Mouse (Mus musculus) inflammation-experienced regulatory T-cells, adult 6 months (primary cell): ENCODE results near the gene Cep72. TPM values are rescaled to one million over a fixed set of nuclear protein-coding genes. Genes with fewer than 3 reads are reported as not detected.

Source experiments
- polyA plus RNA-seq, 3 experiments: library from polyadenylated mRNA; unstranded; fragments of 100-300 nt; shearing (Covaris generic); gene quantifications; one replicate each; pipeline ENCODE4 v1.2.1; 2017

Gene Cep72
- polyA plus RNA-seq, 3 experiments from 2014 or later: 3.9 to 17.1 (median 8.5) TPM

Other genes starting within 250 kb of the Cep72 start
- under 1 TPM in 2 of 3 experiments, not detected in 1; 0.19 to 0.44 TPM for gene Nkd2, start 214.7 kb downstream of the Cep72 start, polyA plus RNA-seq
- gene Trip13, start 124.5 kb downstream of the Cep72 start, polyA plus RNA-seq: 10 to 100 TPM in 1 of 3 experiments, 1 to 10 TPM in 2; 2.5 to 17.3 (median 4.5) TPM
- 10 to 100 TPM; 62.6 to 78.6 (median 69.0) TPM for gene Brd9, start 124.5 kb downstream of the Cep72 start, polyA plus RNA-seq
- not detected for gene Zdhhc11, start 98.4 kb downstream of the Cep72 start, polyA plus RNA-seq
- under 1 TPM; 0.36 to 0.51 (median 0.41) TPM for gene Tppp, start 52.9 kb downstream of the Cep72 start, polyA plus RNA-seq
- under 1 TPM in 1 of 3 experiments, not detected in 2; 0.17 TPM for gene Slc9a3, start 59.2 kb upstream of the Cep72 start, polyA plus RNA-seq
- 10 to 100 TPM; 82.9 to 87.4 (median 86.4) TPM for gene Exoc3, start 146.4 kb upstream of the Cep72 start, polyA plus RNA-seq
- gene Ahrr, start 230.0 kb upstream of the Cep72 start, polyA plus RNA-seq: under 1 TPM in 2 of 3 experiments, not detected in 1; 0.09 to 0.16 TPM